Mouse (Mus musculus): ENCODE data around the gene Mrtfa. TPM values are rescaled to one million over a fixed set of nuclear protein-coding genes. Genes with fewer than 3 reads are reported as not detected.

Mrtfa gene
- polyA plus RNA-seq, 1 experiment from 2014 or later, result 21.8 TPM

DNA sequence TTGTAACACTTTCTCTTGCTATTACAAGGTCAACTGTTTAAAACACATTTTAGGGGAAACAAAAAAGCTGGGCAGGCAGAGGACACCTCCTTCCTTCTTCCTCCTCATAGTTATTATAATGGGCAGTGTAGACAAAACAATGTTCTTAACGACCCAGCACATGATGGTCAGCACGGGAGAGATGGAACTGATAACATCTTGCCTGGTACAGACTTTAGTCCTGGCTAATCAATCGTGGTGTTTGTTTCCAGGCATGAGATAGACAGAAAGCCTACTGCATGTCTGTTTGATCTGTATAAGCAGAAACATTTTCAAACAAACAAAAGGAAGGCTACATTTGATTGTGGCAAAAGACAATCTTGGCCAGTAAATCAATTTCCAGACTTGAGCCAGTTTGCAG is 140.1 kb downstream of the Mrtfa start:
- Histone ChIP-seq H3K9me3 (ENCODE audit: control insufficient read depth, low read length) (no peaks in the 10 kb centered on the region), H3K4me2 (no peak overlapping the region), H3K4me3 (ENCODE audit: low read depth, low read length) (no peak overlapping the region), H3K4me1 (ENCODE audit: control insufficient read depth, insufficient read depth, low read length) (no peaks in the 10 kb centered on the region), H3K27me3 (ENCODE audit: control insufficient read depth, insufficient read depth, low read length) (no peaks in the 10 kb centered on the region), H3K36me3 (ENCODE audit: control insufficient read depth, insufficient read depth, low read length) (no peaks in the 10 kb centered on the region), H3K9ac (ENCODE audit: low read length) (no peak overlapping the region), H3K27ac (ENCODE audit: low read depth, low read length) (no peak overlapping the region)
- WGBS, result 79% methylated on average over 3 of the region's 3 CpGs
- DNase-seq (ENCODE audit: low spot score, missing footprints), result no peak
- no peak for ATAC-seq (ENCODE audit: low FRiP score)

GRCm38 (mm10) chr15:81049401-81050053 is 141.0 kb downstream of the Mrtfa start:
- no peak for ATAC-seq (ENCODE audit: low FRiP score)
- H3K4me3 ChIP-seq (ENCODE audit: low read depth, low read length), result no peak overlapping the region
- no peak for DNase-seq (ENCODE audit: low spot score, missing footprints)
- no peaks in the 10 kb centered on the region for H3K27me3 ChIP-seq (ENCODE audit: control insufficient read depth, insufficient read depth, low read length)
- WGBS, result 76% methylated on average over 6 of the region's 6 CpGs
- H3K36me3 ChIP-seq (ENCODE audit: control insufficient read depth, insufficient read depth, low read length), result no peaks in the 10 kb centered on the region
- no peaks in the 10 kb centered on the region for H3K4me1 ChIP-seq (ENCODE audit: control insufficient read depth, insufficient read depth, low read length)
- no peaks in the 10 kb centered on the region for H3K9me3 ChIP-seq (ENCODE audit: control insufficient read depth, low read length)
- no peak overlapping the region for H3K27ac ChIP-seq (ENCODE audit: low read depth, low read length)
- H3K4me2 ChIP-seq, result no peak overlapping the region
- H3K9ac ChIP-seq (ENCODE audit: low read length), result no peak overlapping the region

- no peaks in the 10 kb centered on the region for H3K36me3 ChIP-seq (ENCODE audit: control insufficient read depth, insufficient read depth, low read length)
- no peak overlapping the region for H3K4me2 ChIP-seq
- DNase-seq (ENCODE audit: low spot score, missing footprints) (no peak), ATAC-seq (ENCODE audit: low FRiP score) (no peak)
- WGBS, result 59% methylated on average over 10 of the region's 10 CpGs
- no peak overlapping the region for H3K27ac ChIP-seq (ENCODE audit: low read depth, low read length)
- H3K4me3 ChIP-seq (ENCODE audit: low read depth, low read length), result no peak overlapping the region
- H3K4me1 ChIP-seq (ENCODE audit: control insufficient read depth, insufficient read depth, low read length), result no peaks in the 10 kb centered on the region
- no peak overlapping the region for H3K9ac ChIP-seq (ENCODE audit: low read length)
- no peaks in the 10 kb centered on the region for H3K9me3 ChIP-seq (ENCODE audit: control insufficient read depth, low read length)
- H3K27me3 ChIP-seq (ENCODE audit: control insufficient read depth, insufficient read depth, low read length), result no peaks in the 10 kb centered on the region
These were observed 143.1 kb downstream of the Mrtfa start for GRCm38 (mm10) chr15:81047497-81047896.

GRCm38 (mm10) chr15:81046061-81046460 is 144.5 kb downstream of the Mrtfa start:
- DNase-seq (ENCODE audit: low spot score, missing footprints) (no peak), ATAC-seq (ENCODE audit: low FRiP score) (no peak)
- Histone ChIP-seq H3K4me2 (no peak overlapping the region), H3K9ac (ENCODE audit: low read length) (no peak overlapping the region), H3K27ac (ENCODE audit: low read depth, low read length) (no peak overlapping the region), H3K27me3 (ENCODE audit: control insufficient read depth, insufficient read depth, low read length) (no peaks in the 10 kb centered on the region), H3K36me3 (ENCODE audit: control insufficient read depth, insufficient read depth, low read length) (no peaks in the 10 kb centered on the region), H3K4me1 (ENCODE audit: control insufficient read depth, insufficient read depth, low read length) (no peaks in the 10 kb centered on the region), H3K4me3 (ENCODE audit: low read depth, low read length) (no peak overlapping the region), H3K9me3 (ENCODE audit: control insufficient read depth, low read length) (no peaks in the 10 kb centered on the region)
- WGBS, result 95% methylated on average over 7 of the region's 7 CpGs

- Histone ChIP-seq H3K4me3 (ENCODE audit: low read depth, low read length) (no peak overlapping the region), H3K4me1 (ENCODE audit: control insufficient read depth, insufficient read depth, low read length) (no peaks in the 10 kb centered on the region), H3K27ac (ENCODE audit: low read depth, low read length) (no peak overlapping the region), H3K9ac (ENCODE audit: low read length) (no peak overlapping the region), H3K36me3 (ENCODE audit: control insufficient read depth, insufficient read depth, low read length) (no peaks in the 10 kb centered on the region), H3K9me3 (ENCODE audit: control insufficient read depth, low read length) (no peaks in the 10 kb centered on the region), H3K27me3 (ENCODE audit: control insufficient read depth, insufficient read depth, low read length) (no peaks in the 10 kb centered on the region), H3K4me2 (no peak overlapping the region)
- no peak for ATAC-seq (ENCODE audit: low FRiP score)
- DNase-seq (ENCODE audit: low spot score, missing footprints), result no peak
- 87% methylated on average over 4 of the region's 4 CpGs for WGBS
These were observed 145.2 kb downstream of the Mrtfa start for GRCm38 (mm10) chr15:81045336-81045735.

DNA sequence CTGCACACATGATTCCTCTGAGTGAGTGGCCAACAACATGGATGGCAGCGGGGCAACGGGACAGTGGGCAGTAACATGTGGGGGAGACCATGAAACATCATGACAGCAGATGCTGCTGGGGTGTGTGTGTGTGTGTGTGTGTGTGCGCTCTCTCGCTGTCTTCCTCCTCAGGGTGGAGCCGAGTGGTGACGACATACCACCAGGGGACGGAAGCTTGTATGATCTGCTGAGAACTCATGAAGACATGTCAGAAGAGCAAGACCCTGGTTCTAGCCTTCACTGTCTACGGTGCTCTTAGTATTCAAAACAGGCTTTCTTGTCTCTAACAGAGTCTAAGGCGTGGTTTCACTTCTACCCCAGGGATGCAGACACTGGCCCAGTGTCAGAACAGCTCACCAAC is 146.1 kb downstream of the Mrtfa start:
- H3K4me1 ChIP-seq (ENCODE audit: control insufficient read depth, insufficient read depth, low read length), result no peaks in the 10 kb centered on the region
- H3K4me2 ChIP-seq, result no peak overlapping the region
- ATAC-seq (ENCODE audit: low FRiP score) (no peak), DNase-seq (ENCODE audit: low spot score, missing footprints) (no peak)
- H3K36me3 ChIP-seq (ENCODE audit: control insufficient read depth, insufficient read depth, low read length), result no peaks in the 10 kb centered on the region
- H3K9me3 ChIP-seq (ENCODE audit: control insufficient read depth, low read length), result no peaks in the 10 kb centered on the region
- no peaks in the 10 kb centered on the region for H3K27me3 ChIP-seq (ENCODE audit: control insufficient read depth, insufficient read depth, low read length)
- no peak overlapping the region for H3K4me3 ChIP-seq (ENCODE audit: low read depth, low read length)
- H3K27ac ChIP-seq (ENCODE audit: low read depth, low read length), result no peak overlapping the region
- no peak overlapping the region for H3K9ac ChIP-seq (ENCODE audit: low read length)
- 92% methylated on average over 9 of the region's 9 CpGs for WGBS

DNA sequence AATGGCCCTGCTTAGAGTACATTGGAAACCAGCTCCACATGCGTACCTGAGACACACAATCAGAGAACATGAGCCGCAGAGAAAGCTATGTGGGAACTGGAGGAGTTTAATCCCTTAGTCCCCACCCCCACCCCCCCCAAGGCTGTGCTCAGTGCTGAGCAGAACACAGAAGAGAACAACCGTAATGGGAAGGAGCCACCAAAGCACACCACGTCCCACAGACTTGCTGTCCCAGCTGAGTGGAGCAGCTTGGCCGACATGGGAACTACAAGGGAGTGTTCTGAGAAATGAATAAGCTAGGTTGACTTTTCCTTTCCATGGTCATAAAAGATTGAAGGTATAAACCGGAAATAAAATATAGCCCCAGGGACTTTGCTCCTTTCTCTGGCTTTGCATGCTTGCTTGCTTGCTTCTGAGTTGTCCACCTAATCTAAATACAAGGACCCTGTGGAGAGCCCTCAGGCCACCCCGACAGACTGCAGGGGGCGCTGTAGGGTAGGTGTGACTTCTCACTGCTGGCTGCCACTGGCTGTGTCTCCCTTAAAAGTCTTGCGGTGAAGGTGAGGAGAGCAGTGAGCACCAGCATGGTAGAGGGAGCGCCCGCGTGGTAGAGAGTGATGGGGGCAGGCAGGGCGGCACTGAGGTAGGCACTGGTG is 148.2 kb downstream of the Mrtfa start:
- WGBS, result 62% methylated on average over 13 of the region's 13 CpGs
- no peak overlapping the region for H3K9ac ChIP-seq (ENCODE audit: low read length)
- H3K9me3 ChIP-seq (ENCODE audit: control insufficient read depth, low read length), result no peaks in the 10 kb centered on the region
- H3K4me1 ChIP-seq (ENCODE audit: control insufficient read depth, insufficient read depth, low read length), result no peaks in the 10 kb centered on the region
- H3K36me3 ChIP-seq (ENCODE audit: control insufficient read depth, insufficient read depth, low read length), result no peaks in the 10 kb centered on the region
- H3K4me2 ChIP-seq, result no peak overlapping the region
- no peaks in the 10 kb centered on the region for H3K27me3 ChIP-seq (ENCODE audit: control insufficient read depth, insufficient read depth, low read length)
- no peak for DNase-seq (ENCODE audit: low spot score, missing footprints)
- H3K4me3 ChIP-seq (ENCODE audit: low read depth, low read length), result no peak overlapping the region
- no peak overlapping the region for H3K27ac ChIP-seq (ENCODE audit: low read depth, low read length)
- no peak for ATAC-seq (ENCODE audit: low FRiP score)

- no peak for ATAC-seq (ENCODE audit: low FRiP score)
- H3K9ac ChIP-seq (ENCODE audit: low read length), result no peak overlapping the region
- H3K27ac ChIP-seq (ENCODE audit: low read depth, low read length), result no peak overlapping the region
These were observed 148.8 kb downstream of the Mrtfa start for GRCm38 (mm10) chr15:81041767-81042166.

DNA sequence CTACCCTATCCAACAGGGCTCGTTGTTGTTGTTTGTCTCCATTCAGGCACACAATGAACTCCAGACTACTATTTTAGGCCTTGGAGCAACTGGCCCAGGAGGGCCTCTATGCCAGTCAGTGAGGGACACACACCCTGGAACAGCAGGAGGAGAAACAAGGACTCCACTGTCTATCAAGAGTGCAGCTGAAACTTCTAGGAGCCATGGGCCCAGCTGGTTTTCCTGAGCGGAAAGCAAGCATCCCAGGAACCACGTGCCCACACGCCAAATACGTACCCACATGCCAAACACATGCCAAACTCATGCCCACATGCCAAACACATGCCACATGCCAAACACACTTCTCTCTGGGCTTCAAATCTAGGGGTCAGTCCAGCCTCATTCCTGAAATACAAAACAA is 152.1 kb downstream of the Mrtfa start:
- 94% methylated on average over 5 of the region's 5 CpGs for WGBS
- DNase-seq (ENCODE audit: low spot score, missing footprints), result no peak

More at GRCm38 (mm10) chr15:81041767-81042166, 148.8 kb downstream of the Mrtfa start:
- H3K36me3 ChIP-seq (ENCODE audit: control insufficient read depth, insufficient read depth, low read length), result no peaks in the 10 kb centered on the region
- no peaks in the 10 kb centered on the region for H3K4me1 ChIP-seq (ENCODE audit: control insufficient read depth, insufficient read depth, low read length)
- WGBS, result 73% methylated on average over 4 of the region's 4 CpGs
- H3K27me3 ChIP-seq (ENCODE audit: control insufficient read depth, insufficient read depth, low read length), result no peaks in the 10 kb centered on the region
- H3K4me2 ChIP-seq, result no peak overlapping the region
- no peak overlapping the region for H3K4me3 ChIP-seq (ENCODE audit: low read depth, low read length)
- no peak for DNase-seq (ENCODE audit: low spot score, missing footprints)
- H3K9me3 ChIP-seq (ENCODE audit: control insufficient read depth, low read length), result no peaks in the 10 kb centered on the region

More for the DNA sequence above, 152.1 kb downstream of the Mrtfa start:
- Histone ChIP-seq H3K4me1 (ENCODE audit: control insufficient read depth, insufficient read depth, low read length) (no peaks in the 10 kb centered on the region), H3K4me2 (no peak overlapping the region), H3K27me3 (ENCODE audit: control insufficient read depth, insufficient read depth, low read length) (no peaks in the 10 kb centered on the region), H3K9ac (ENCODE audit: low read length) (no peak overlapping the region), H3K27ac (ENCODE audit: low read depth, low read length) (no peak overlapping the region), H3K36me3 (ENCODE audit: control insufficient read depth, insufficient read depth, low read length) (no peaks in the 10 kb centered on the region), H3K9me3 (ENCODE audit: control insufficient read depth, low read length) (no peaks in the 10 kb centered on the region), H3K4me3 (ENCODE audit: low read depth, low read length) (no peak overlapping the region)
- no peak for ATAC-seq (ENCODE audit: low FRiP score)
